Mouse (Mus musculus): Measurements from ENCODE around the gene Afdn. TPM values are rescaled to one million over a fixed set of nuclear protein-coding genes. Genes with fewer than 3 reads are reported as not detected.
"Not testable (repeated sequence)": the region's sequence is repeated elsewhere in the genome, so short reads cannot be mapped to it uniquely, and the experiment has no call there.

Gene Afdn
- polyA plus RNA-seq, 1 experiment = 11.6 TPM

- no peak for DNase-seq
- Histone ChIP-seq H3K27ac (ENCODE audit: control insufficient read depth, insufficient read depth, low read length) (no peak overlapping the region), H3K36me3 (ENCODE audit: control insufficient read depth, insufficient read depth, low read length) (no peaks in the 10 kb centered on the region), H3K4me1 (replicated peaks; ENCODE audit: control insufficient read depth, insufficient read depth, low read length) (no peaks in the 10 kb centered on the region), H3K4me3 (ENCODE audit: control insufficient read depth, insufficient read depth, low read length) (no peak overlapping the region), H3K27me3 (ENCODE audit: control insufficient read depth, insufficient read depth, low read length) (no peaks in the 10 kb centered on the region)
- 90% methylated on average over 2 of the region's 2 CpGs for WGBS
- TF ChIP-seq CTCF (IDR thresholded peaks at IDR 0.05; ENCODE audit: borderline replicate concordance, control insufficient read depth, extremely low read depth, insufficient read depth, low read length, poor library complexity) = no peak
- no peak for TF ChIP-seq POLR2A (IDR thresholded peaks at IDR 0.05; ENCODE audit: control insufficient read depth, extremely low read depth, insufficient read depth, low read length, poor library complexity)
Observed at GRCm38 (mm10) chr17:13777676-13778075, 17.3 kb downstream of the Afdn start.

GRCm38 (mm10) chr17:13778865-13779264, 18.5 kb downstream of the Afdn start:
- no peaks in the 10 kb centered on the region for H3K27me3 ChIP-seq (ENCODE audit: control insufficient read depth, insufficient read depth, low read length)
- no peaks in the 10 kb centered on the region for H3K36me3 ChIP-seq (ENCODE audit: control insufficient read depth, insufficient read depth, low read length)
- no peaks in the 10 kb centered on the region for H3K4me1 ChIP-seq (replicated peaks; ENCODE audit: control insufficient read depth, insufficient read depth, low read length)
- H3K27ac ChIP-seq (ENCODE audit: control insufficient read depth, insufficient read depth, low read length) = no peak overlapping the region
- TF ChIP-seq CTCF (IDR thresholded peaks at IDR 0.05; ENCODE audit: borderline replicate concordance, control insufficient read depth, extremely low read depth, insufficient read depth, low read length, poor library complexity) (no peak), POLR2A (IDR thresholded peaks at IDR 0.05; ENCODE audit: control insufficient read depth, extremely low read depth, insufficient read depth, low read length, poor library complexity) (no peak)
- WGBS = 100% methylated on average over 1 of the region's 1 CpGs
- DNase-seq = no peak
- H3K4me3 ChIP-seq (ENCODE audit: control insufficient read depth, insufficient read depth, low read length) = no peak overlapping the region

- Histone ChIP-seq H3K4me3 (ENCODE audit: control insufficient read depth, insufficient read depth, low read length) (no peak overlapping the region), H3K27me3 (ENCODE audit: control insufficient read depth, insufficient read depth, low read length) (no peaks in the 10 kb centered on the region), H3K4me1 (replicated peaks; ENCODE audit: control insufficient read depth, insufficient read depth, low read length) (no peaks in the 10 kb centered on the region), H3K27ac (ENCODE audit: control insufficient read depth, insufficient read depth, low read length) (no peak overlapping the region), H3K36me3 (ENCODE audit: control insufficient read depth, insufficient read depth, low read length) (no peaks in the 10 kb centered on the region)
- TF ChIP-seq CTCF (IDR thresholded peaks at IDR 0.05; ENCODE audit: borderline replicate concordance, control insufficient read depth, extremely low read depth, insufficient read depth, low read length, poor library complexity) (no peak), POLR2A (IDR thresholded peaks at IDR 0.05; ENCODE audit: control insufficient read depth, extremely low read depth, insufficient read depth, low read length, poor library complexity) (no peak)
- no peak for DNase-seq
- WGBS = 76% methylated on average over 5 of the region's 5 CpGs
Observed at GRCm38 (mm10) chr17:13781948-13782347, 21.6 kb downstream of the Afdn start.

- TF ChIP-seq POLR2A (IDR thresholded peaks at IDR 0.05; ENCODE audit: control insufficient read depth, extremely low read depth, insufficient read depth, low read length, poor library complexity) (no peak), CTCF (IDR thresholded peaks at IDR 0.05; ENCODE audit: borderline replicate concordance, control insufficient read depth, extremely low read depth, insufficient read depth, low read length, poor library complexity) (no peak)
- no peak overlapping the region for H3K27ac ChIP-seq (ENCODE audit: control insufficient read depth, insufficient read depth, low read length)
- no peak overlapping the region for H3K4me3 ChIP-seq (ENCODE audit: control insufficient read depth, insufficient read depth, low read length)
- H3K36me3 ChIP-seq (ENCODE audit: control insufficient read depth, insufficient read depth, low read length) = no peaks in the 10 kb centered on the region
- H3K27me3 ChIP-seq (ENCODE audit: control insufficient read depth, insufficient read depth, low read length) = no peaks in the 10 kb centered on the region
- 92% methylated on average over 1 of the region's 1 CpGs for WGBS
- H3K4me1 ChIP-seq (replicated peaks; ENCODE audit: control insufficient read depth, insufficient read depth, low read length) = no peaks in the 10 kb centered on the region
- no peak for DNase-seq
Observed at GRCm38 (mm10) chr17:13783469-13783868, 23.1 kb downstream of the Afdn start.

DNA sequence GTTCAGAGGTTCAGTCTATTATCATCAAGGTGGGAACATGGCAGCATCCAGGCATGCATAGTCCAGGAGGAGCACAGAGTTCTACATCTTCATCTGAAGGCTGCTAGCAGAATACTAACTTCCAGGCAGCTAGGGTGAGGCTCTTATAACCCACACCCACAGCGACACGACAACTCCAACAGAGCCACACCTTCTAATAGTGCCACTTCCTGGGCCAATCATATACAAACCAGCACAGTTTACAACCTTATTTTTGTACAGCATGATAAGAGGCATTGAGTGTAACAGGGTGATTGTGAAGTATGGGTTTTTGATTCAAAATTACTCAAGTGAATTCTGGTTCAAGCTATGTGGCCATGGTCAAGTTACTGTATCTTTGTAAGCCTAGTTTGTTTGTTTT, 29.7 kb downstream of the Afdn start:
- not testable (repeated sequence) for DNase-seq; H3K4me1 ChIP-seq (replicated peaks; ENCODE audit: control insufficient read depth, insufficient read depth, low read length); H3K36me3 ChIP-seq (ENCODE audit: control insufficient read depth, insufficient read depth, low read length); H3K27me3 ChIP-seq (ENCODE audit: control insufficient read depth, insufficient read depth, low read length); H3K4me3 ChIP-seq (ENCODE audit: control insufficient read depth, insufficient read depth, low read length); H3K27ac ChIP-seq (ENCODE audit: control insufficient read depth, insufficient read depth, low read length)
- WGBS = 90% methylated on average over 2 of the region's 2 CpGs

DNA sequence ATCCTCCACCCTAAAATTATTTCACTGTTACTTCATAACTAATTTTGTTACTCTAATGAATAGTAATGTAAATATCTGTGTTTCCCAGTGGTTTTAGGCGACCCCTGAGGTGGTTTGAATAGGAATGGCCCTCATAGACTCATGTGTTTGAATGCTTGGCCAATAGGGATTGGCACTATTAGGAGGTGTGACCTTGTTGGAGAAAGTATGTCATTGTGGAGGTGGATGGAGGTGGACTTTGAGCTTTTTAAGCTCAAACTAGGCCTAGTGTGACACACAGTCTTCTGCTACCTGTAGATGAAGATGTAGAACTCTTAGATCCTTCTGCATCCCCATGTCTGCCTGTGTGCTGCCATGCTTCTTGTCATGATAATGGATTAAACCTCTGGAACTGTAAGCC, 37.4 kb downstream of the Afdn start:
- Histone ChIP-seq H3K27me3 (ENCODE audit: control insufficient read depth, insufficient read depth, low read length) (no peaks in the 10 kb centered on the region), H3K4me1 (replicated peaks; ENCODE audit: control insufficient read depth, insufficient read depth, low read length) (no peaks in the 10 kb centered on the region), H3K36me3 (ENCODE audit: control insufficient read depth, insufficient read depth, low read length) (no peaks in the 10 kb centered on the region), H3K27ac (ENCODE audit: control insufficient read depth, insufficient read depth, low read length) (no peak overlapping the region), H3K4me3 (ENCODE audit: control insufficient read depth, insufficient read depth, low read length) (no peak overlapping the region)
- no peak for DNase-seq
- WGBS = 73% methylated on average over 1 of the region's 1 CpGs
- TF ChIP-seq CTCF (IDR thresholded peaks at IDR 0.05; ENCODE audit: borderline replicate concordance, control insufficient read depth, extremely low read depth, insufficient read depth, low read length, poor library complexity) (no peak), POLR2A (IDR thresholded peaks at IDR 0.05; ENCODE audit: control insufficient read depth, extremely low read depth, insufficient read depth, low read length, poor library complexity) (no peak)

DNA sequence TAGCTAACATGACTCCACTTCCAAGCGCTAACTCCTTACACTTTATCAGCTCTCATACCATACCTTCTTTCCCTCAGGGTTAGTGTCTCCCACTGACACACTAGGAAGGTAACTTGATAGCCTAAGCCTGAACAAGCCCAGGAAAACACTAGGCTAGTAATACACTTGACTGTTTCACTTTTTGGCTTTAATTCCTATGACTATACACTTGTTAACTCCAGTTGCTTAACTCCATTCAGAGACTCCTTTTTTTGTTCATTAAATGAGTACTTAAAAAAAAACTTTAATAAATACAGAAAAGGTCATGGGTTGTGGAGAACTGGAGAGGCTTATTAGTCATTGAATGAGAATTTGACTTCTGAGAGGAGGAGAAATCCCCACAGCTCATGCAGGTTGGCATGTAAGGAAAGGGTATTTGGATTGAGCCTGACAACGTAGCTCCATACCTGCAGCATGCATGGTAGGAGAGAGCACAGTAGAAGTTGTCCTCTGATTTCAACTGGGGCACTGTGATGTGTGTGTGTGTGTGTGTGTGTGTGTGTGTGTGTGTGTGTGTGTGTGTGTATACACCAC, 42.6 kb downstream of the Afdn start:
- Histone ChIP-seq H3K27ac (ENCODE audit: control insufficient read depth, insufficient read depth, low read length) (no peak overlapping the region), H3K4me1 (replicated peaks; ENCODE audit: control insufficient read depth, insufficient read depth, low read length) (no peaks in the 10 kb centered on the region), H3K4me3 (ENCODE audit: control insufficient read depth, insufficient read depth, low read length) (no peak overlapping the region), H3K27me3 (ENCODE audit: control insufficient read depth, insufficient read depth, low read length) (no peaks in the 10 kb centered on the region), H3K36me3 (ENCODE audit: control insufficient read depth, insufficient read depth, low read length) (no peaks in the 10 kb centered on the region)
- DNase-seq = no peak
- WGBS = 87% methylated on average over 2 of the region's 2 CpGs
- no peak for TF ChIP-seq POLR2A (IDR thresholded peaks at IDR 0.05; ENCODE audit: control insufficient read depth, extremely low read depth, insufficient read depth, low read length, poor library complexity)
- no peak for TF ChIP-seq CTCF (IDR thresholded peaks at IDR 0.05; ENCODE audit: borderline replicate concordance, control insufficient read depth, extremely low read depth, insufficient read depth, low read length, poor library complexity)

Data from thymus, adult 2 months (tissue).